Mouse (Mus musculus) retina, embryonic 14.5 days (tissue): Measurements from ENCODE around the gene Vmn1r149.
"Not testable (repeated sequence)": the region's sequence is repeated elsewhere in the genome, so short reads cannot be mapped to it uniquely, and the experiment has no call there.

Source experiments
- DNase-seq: peaks from one replicate; pipeline ENCODE4 v3.0.0-alpha.2; 2015; ENCODE audit warnings: low spot score

The Vmn1r149 gene

DNA sequence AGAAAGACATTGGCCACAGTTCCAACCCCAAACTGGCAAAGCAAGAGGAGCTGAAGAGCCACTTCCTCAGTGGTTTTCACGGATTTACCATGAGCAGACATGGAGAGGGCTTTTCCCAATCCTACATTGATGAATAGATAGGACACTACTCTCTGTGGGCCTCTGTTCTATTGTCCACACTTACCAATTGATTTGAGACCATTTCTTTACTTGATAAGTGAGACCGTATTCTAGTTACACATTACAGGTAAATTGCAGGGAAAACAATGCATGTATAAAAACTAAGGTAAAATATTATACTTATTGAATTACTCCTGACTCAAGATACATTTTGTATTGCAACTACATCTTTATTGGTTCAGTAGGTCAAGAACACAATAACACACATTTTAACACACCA is at the start of gene Vmn1r149:
Gene Vmn1r149 (minus strand): TSS at position 101 of the 400 bp plus-strand sequence.
- DNase-seq, result not testable (repeated sequence)

DNA sequence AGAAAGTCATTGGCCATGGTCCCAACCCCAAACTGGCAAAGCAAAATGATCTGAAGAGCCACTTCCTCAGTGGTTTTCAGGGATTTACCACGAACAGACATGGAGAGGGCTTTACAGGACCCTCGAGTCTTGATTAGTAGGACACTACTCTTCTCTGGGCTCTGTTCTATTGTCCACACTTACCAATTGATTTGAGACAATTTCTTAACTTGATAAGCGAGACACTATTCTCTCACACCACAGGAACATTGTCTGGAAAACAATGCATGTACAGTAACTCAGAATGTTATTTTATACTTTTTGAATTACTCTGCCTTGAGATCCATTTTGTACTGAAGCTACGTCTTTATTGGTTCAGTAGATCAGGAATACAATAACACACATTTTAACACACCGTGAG is 25.9 kb upstream of the Vmn1r149 start, which contains the start of gene Gm10665:
Gene Gm10665 (minus strand): TSS at position 101 of the 400 bp plus-strand sequence.
- DNase-seq, result not testable (repeated sequence)

DNA sequence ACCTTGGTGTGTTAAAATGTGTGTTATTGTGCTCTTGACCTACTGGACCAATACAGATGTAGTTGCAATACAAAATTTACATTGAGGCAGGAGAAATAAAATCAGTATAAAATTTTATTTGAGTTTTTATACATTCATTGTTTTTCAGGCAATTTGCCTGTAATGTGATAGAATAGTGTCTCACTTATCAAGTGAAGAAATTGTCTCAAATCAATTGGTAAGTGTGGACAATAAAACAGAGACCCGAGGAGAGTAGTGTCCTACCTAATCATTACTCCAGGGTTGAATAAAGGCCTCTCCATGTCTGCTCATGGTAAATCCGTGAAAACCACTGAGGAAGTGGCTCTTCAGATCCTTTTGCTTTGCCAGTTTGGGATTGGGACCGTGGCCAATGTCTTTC is 24.7 kb downstream of the Vmn1r149 start, which contains the start of gene Vmn1r148:
Gene Vmn1r148 (plus strand): TSS at position 301 of the 400 bp plus-strand sequence.
- not testable (repeated sequence) for DNase-seq
